Mouse (Mus musculus) liver, embryonic 14.5 days (tissue): ENCODE data around the gene Scnn1a. TPM values are rescaled to one million over a fixed set of nuclear protein-coding genes. Genes with fewer than 3 reads are reported as not detected.
A peak's percentile ranks its signal among the peaks of the same experiment; 100 is the strongest.

Experiments
- ATAC-seq: fragments of 200-750 bp; cut with Nextera tagmentation; 2 replicates; pipeline ENCODE4 v1.8.0; 2017; ENCODE audit warnings: moderate number of reproducible peaks, mild to moderate bottlenecking, moderate library complexity; ENCODE audit not compliant: insufficient read depth
- DNase-seq, 3 experiments: peaks; one replicate each; pipeline ENCODE4 v3.0.0-alpha.2; 2012 to 2013; ENCODE audit warnings: low read depth in 3 of 3, low spot score in 3 of 3
- H3K27ac ChIP-seq: fragments of 300-500 bp; sonication (generic); 2 replicates; pipeline ENCODE4 v1.5.1; 2014; ENCODE audit warnings: moderate library complexity, mild to moderate bottlenecking, control low read depth, inconsistent platforms
- H3K27me3 ChIP-seq: fragments of 300-500 bp; sonication (generic); 2 replicates; pipeline ENCODE4 v1.6.1; 2014; ENCODE audit warnings: mild to moderate bottlenecking, low read length, moderate library complexity; ENCODE audit not compliant: control insufficient read depth, insufficient read depth
- H3K36me3 ChIP-seq: fragments of 300-500 bp; sonication (generic); replicated peaks from 2 replicates; pipeline ENCODE4 v1.6.1; 2014; ENCODE audit warnings: low read depth; ENCODE audit not compliant: control insufficient read depth, insufficient read depth
- H3K4me1 ChIP-seq, 2 experiments: fragments of 200-500 bp in 1 of 2; fragments of 300-500 bp in 1 of 2; sonication (generic) in 1 of 2; replicated peaks; 2 replicates each; pipeline ENCODE4 v1.6.1; 2012 to 2014; ENCODE audit warnings: antibody characterized with exemption in 1 of 2, inconsistent platforms in 1 of 2, low read length in 1 of 2; ENCODE audit not compliant: control insufficient read depth in 2 of 2, insufficient read depth in 2 of 2
- H3K4me2 ChIP-seq: fragments of 300-500 bp; sonication (generic); 2 replicates; pipeline ENCODE4 v1.6.1; 2014; ENCODE audit warnings: low read depth, mild to moderate bottlenecking, control low read depth, moderate library complexity
- H3K4me3 ChIP-seq, 2 experiments: fragments of 200-500 bp in 1 of 2; fragments of 300-500 bp in 1 of 2; sonication (generic) in 1 of 2; 2 replicates each; pipeline ENCODE4 v1.5.1; 2012 to 2014; ENCODE audit warnings: low read depth in 2 of 2, low read length in 2 of 2, mild to moderate bottlenecking in 2 of 2, control low read depth in 1 of 2, inconsistent platforms in 1 of 2, moderate library complexity in 1 of 2; ENCODE audit not compliant: insufficient read depth in 1 of 2
- H3K9ac ChIP-seq: fragments of 300-500 bp; sonication (generic); replicated peaks from 2 replicates; pipeline ENCODE4 v1.6.1; 2014; ENCODE audit warnings: mild to moderate bottlenecking, control low read depth, moderate library complexity
- H3K9me3 ChIP-seq: fragments of 300-500 bp; sonication (generic); 2 replicates; pipeline ENCODE4 v1.6.1; 2016; ENCODE audit warnings: low read length, mixed read lengths; ENCODE audit not compliant: control insufficient read depth
- CTCF ChIP-seq: IDR thresholded peaks from 2 replicates; pipeline ENCODE4 v1.5.1; 2016; ENCODE audit warnings: antibody characterized with exemption, low read depth, control low read depth
- EP300 ChIP-seq: IDR thresholded peaks from 2 replicates; pipeline ENCODE4 v1.6.1; 2016; ENCODE audit warnings: antibody characterized with exemption, low read depth
- WGBS: fragments of 180-500 bp; shearing (Covaris S2); extraction: QIAGEN DNeasy Blood & Tissue Kit; methylation state at CpG from one replicate; pipeline ENCODE4 v1.1.7; 2014; ENCODE audit not compliant: insufficient replicate concordance; 5-methylcytosine and 5-hydroxymethylcytosine counted together
- polyA plus RNA-seq, 2 experiments: library from polyadenylated mRNA; depleted of rRNA in 1 of 2; stranded (reverse) in 1 of 2; unstranded in 1 of 2; fragments of >200 nt; fragmentation: Nextera tagmentation in 1 of 2; extraction: Ambion mirVana in 1 of 2; gene quantifications; 2 replicates each; pipeline versions ENCODE4 v1.2.1 to v1.2.3; 2012 to 2014

Gene Scnn1a
- polyA plus RNA-seq, 2 experiments, result 0.36 to 0.40 TPM

DNA sequence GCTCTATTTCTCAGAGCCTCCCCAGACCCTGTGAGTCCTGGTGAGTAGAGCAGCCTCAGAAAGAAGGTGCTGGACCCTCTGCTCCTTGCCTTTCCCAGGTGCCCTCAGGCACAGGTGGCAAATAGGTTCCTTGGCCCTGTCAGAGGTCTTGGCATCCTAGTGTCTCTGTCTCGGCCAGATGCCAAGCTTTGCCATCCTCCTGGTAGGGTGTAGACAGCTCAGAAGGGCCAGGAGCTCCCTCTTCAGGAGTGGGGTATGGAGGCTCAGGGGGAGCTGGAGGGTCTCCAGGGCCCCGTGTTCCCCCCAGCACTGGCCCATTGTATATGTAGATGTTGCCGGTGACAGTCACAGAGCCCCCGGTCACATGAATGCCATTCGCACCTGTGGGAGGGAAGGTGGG, 13.4 kb upstream of the Scnn1a start:
- whole genome bisulfite sequencing, result 76% methylated on average over 5 of the region's 5 CpGs
- Histone ChIP-seq H3K36me3 (no peaks in the 10 kb centered on the region; the same call in 1 of the 2 replicates), H3K4me3 (no peak overlapping the region), H3K27ac (no peak overlapping the region), H3K27me3 (no peaks in the 10 kb centered on the region), H3K9me3 (no peaks in the 10 kb centered on the region), H3K4me2 (no peak overlapping the region), H3K9ac (no peak overlapping the region), H3K4me1 (no peaks in the 10 kb centered on the region)
- TF ChIP-seq CTCF, result no peak
- TF ChIP-seq EP300, result no peak
- ATAC-seq (no peak), DNase-seq (no peak)

DNA sequence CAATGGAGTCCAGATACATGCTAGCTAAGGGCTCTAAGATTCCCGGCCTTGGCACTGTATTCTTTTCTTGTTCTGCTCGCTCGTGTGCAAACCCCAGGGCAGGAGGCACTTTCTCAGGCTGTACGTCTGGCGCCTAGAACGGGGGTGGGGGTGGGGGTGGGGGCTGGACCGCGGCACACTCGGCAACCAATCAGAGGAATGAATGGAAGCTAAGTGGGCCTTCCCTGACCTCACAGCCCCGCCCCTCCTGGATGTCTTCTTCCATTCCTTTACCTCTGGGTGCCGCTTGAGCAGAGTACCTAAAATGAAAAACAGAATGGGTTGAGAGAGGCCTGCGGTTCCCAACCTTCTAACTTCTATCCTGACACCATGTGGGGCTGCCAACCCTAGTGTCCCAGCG, 11.5 kb upstream of the Scnn1a start:
- Histone ChIP-seq H3K4me3 (no peak overlapping the region), H3K9ac (no peak overlapping the region), H3K4me2 (no peak overlapping the region), H3K36me3 (no peaks in the 10 kb centered on the region; the same call in 1 of the 2 replicates), H3K4me1 (no peaks in the 10 kb centered on the region), H3K9me3 (no peaks in the 10 kb centered on the region), H3K27ac (no peak overlapping the region), H3K27me3 (no peaks in the 10 kb centered on the region; the same call in 1 of the 2 replicates)
- no peak for ATAC-seq
- DNase-seq, result no peak
- TF ChIP-seq EP300 (no peak), CTCF (no peak)
- 49% methylated on average over 13 of the region's 13 CpGs for WGBS

DNA sequence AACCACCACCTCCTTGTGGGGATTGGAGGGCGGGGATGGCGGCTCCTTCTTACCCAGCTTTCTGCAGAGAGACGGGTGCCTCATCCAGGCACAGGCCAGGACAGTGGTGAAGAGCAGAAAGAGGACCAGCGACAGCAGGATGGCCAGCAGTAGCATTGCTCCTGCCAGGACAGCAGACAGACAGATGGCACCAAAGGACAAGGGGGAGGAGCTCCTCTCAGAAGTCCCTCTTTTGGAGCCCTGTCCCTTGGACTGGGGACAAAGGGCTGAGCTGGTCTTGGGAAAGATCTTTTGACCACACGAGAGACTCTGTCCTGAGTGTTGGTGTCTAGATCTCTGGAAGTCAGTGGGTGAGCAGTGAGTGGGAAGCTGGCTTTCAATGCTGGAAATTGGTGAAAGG, 11.1 kb upstream of the Scnn1a start:
- no peaks in the 10 kb centered on the region for H3K9me3 ChIP-seq
- H3K27me3 ChIP-seq, result peaks cover 2% of the 10 kb centered on the region; the same call in 1 of the 2 replicates
- no peak overlapping the region for H3K4me2 ChIP-seq
- H3K36me3 ChIP-seq, result no peaks in the 10 kb centered on the region; the same call in 1 of the 2 replicates
- no peak for ATAC-seq
- H3K27ac ChIP-seq, result no peak overlapping the region
- H3K4me3 ChIP-seq, result no peak overlapping the region
- peaks cover 0 to 3% of the 10 kb centered on the region in 2 experiments; a peak in 1 of 4 replicates for H3K4me1 ChIP-seq
- H3K9ac ChIP-seq, result no peak overlapping the region
- WGBS, result 66% methylated on average over 5 of the region's 5 CpGs
- DNase-seq, result no peak
- TF ChIP-seq CTCF, result no peak
- TF ChIP-seq EP300, result no peak

DNA sequence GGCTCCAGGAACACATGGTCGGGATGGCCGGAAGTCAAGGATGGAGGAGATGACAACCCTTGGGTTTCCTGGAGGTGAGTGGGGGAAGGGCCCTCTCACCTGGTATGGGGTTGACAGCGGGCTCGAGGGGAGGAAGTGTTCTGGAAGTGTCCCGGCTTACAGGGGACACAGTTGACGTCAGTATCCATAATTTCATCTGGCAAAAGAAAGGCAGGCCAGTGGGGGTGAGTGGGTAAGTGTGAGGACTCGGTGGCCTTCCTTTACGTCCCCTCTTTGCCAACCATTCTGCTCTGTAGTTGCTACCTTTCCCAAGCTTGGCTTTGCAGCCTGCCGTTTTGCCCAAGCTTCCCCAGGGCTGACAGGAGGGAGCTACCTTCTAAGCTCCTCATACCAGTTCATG, 8.3 kb upstream of the Scnn1a start:
- WGBS, result 64% methylated on average over 9 of the region's 9 CpGs
- Histone ChIP-seq H3K9ac (no peak overlapping the region), H3K4me1 (peaks cover 0 to 4% of the 10 kb centered on the region in 2 experiments; a peak in 1 of 4 replicates), H3K9me3 (no peaks in the 10 kb centered on the region), H3K4me3 (no peak overlapping the region; a peak in 1 of 4 replicates), H3K27ac (no peak overlapping the region), H3K27me3 (peaks cover 2% of the 10 kb centered on the region; the same call in 1 of the 2 replicates), H3K36me3 (no peaks in the 10 kb centered on the region; the same call in 1 of the 2 replicates), H3K4me2 (peak overlapping the region; percentile 52)
- DNase-seq, result no peak
- ATAC-seq, result no peak
- TF ChIP-seq CTCF (no peak), EP300 (no peak)

DNA sequence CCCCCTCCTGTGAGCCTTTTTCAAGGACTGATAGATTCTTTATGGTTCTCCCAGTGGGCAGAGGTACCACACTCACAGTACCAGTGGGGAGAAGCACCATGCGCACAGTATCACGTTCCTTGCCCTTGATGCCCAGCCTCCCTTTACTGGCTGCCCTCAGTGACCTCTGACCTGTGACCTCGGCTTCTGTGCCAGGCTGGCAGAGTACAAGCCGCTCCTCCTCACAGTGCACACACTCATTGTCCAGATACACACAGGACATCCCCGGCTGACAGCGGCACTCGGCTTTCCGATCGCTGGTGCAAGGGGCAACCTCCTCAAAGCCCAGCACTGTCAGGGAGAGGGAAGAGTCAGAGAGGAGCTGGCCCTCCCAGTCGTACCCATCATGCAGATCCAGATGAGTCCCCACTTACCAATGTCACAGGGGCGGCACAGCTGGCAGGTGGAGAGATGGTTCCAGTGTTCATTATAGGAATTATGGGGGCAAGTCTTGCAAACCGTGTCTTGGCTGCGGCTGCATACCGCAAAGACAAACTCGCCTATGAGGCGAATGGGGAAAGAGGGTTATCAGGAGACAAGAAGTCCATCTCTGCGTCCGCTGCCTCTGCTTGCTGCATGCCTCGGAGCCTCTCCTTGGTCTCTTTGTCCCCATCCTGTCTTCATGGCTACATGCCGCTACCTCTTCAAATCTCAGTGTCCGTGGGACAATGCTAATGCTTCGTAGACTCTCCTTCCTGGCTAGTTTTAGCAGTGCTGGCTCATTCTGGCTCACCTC, 7.7 kb upstream of the Scnn1a start:
- TF ChIP-seq EP300 (no peak), CTCF (no peak)
- H3K27me3 ChIP-seq, result peaks cover 2% of the 10 kb centered on the region; the same call in 1 of the 2 replicates
- peak overlapping the region; percentile 52 for H3K4me2 ChIP-seq
- peak overlapping the region; percentile 56 to 67 for H3K4me3 ChIP-seq
- H3K36me3 ChIP-seq, result no peaks in the 10 kb centered on the region; the same call in 1 of the 2 replicates
- H3K27ac ChIP-seq, result no peak overlapping the region
- no peaks in the 10 kb centered on the region for H3K9me3 ChIP-seq
- ATAC-seq (no peak), DNase-seq (no peak)
- peaks cover 0 to 4% of the 10 kb centered on the region in 2 experiments; a peak in 1 of 4 replicates for H3K4me1 ChIP-seq
- 49% methylated on average over 22 of the region's 22 CpGs for WGBS
- no peak overlapping the region for H3K9ac ChIP-seq
